Mouse (Mus musculus) kidney, adult 2 months (tissue): ENCODE measurements at regions not wholly inside any gene's neighbourhood (a gene's known extent, or its start where the extent isn't known, plus 50 kb on each side); places are given as distances from the start of the nearest gene placed in this dataset.

Source experiments
- CTCF ChIP-seq: fragments of 200-500 bp; conservative IDR thresholded peaks from 2 replicates; pipeline ENCODE4 v1.5.1; 2011; ENCODE audit warnings: low read depth, mild to moderate bottlenecking, control low read depth, low read length, moderate library complexity, mixed read lengths; ENCODE audit not compliant: insufficient read depth, insufficient read length
- POLR2A ChIP-seq: fragments of 200-500 bp; IDR thresholded peaks from one replicate; pipeline ENCODE4 v1.6.1; 2011; ENCODE audit warnings: low read depth, low read length, control low read depth

- TF ChIP-seq CTCF (no peak), POLR2A (no peak)
These were observed 186.4 kb downstream of the Rnf152 start for GRCm38 (mm10) chr1:105170114-105170506.
